Mouse (Mus musculus): ENCODE data around the gene Tmem158. TPM values are rescaled to one million over a fixed set of nuclear protein-coding genes. Genes with fewer than 3 reads are reported as not detected.

Tmem158 gene
- 7.2 and 8.8 TPM in 2 replicates for polyA plus RNA-seq (2015; fragmentation: Nextera tagmentation; extraction: Ambion mirVana)

- H3K4me2 ChIP-seq: peak within 1 kb of the TSS; percentile 92
- H3K36me3 ChIP-seq: no peaks in the 10 kb centered on the region
- peak within 1 kb of the TSS; percentile 16; the same call in 1 of the 2 replicates for H3K27ac ChIP-seq
- ATAC-seq (replicated peaks; ENCODE audit: low FRiP score): peak; percentile 93
- no peaks in the 10 kb centered on the region for H3K9me3 ChIP-seq (replicated peaks)
- H3K9ac ChIP-seq: peak within 1 kb of the TSS; percentile 72
- peaks cover 11% of the 10 kb centered on the region for H3K4me1 ChIP-seq
- H3K4me3 ChIP-seq (replicated peaks): peak within 1 kb of the TSS; percentile 57
- peaks cover 47% of the 10 kb centered on the region for H3K27me3 ChIP-seq
- WGBS: under 1% methylated on average over 40 of the region's 40 CpGs
Observed at GRCm38 (mm10) chr9:123260611-123261021, at the start of gene Tmem158. Tmem158 (minus strand) TSS chr9:123260764.

- Histone ChIP-seq H3K9ac (no peak overlapping the region), H3K27me3 (no peaks in the 10 kb centered on the region), H3K4me3 (replicated peaks) (no peak overlapping the region), H3K4me1 (no peaks in the 10 kb centered on the region), H3K4me2 (no peak overlapping the region), H3K36me3 (no peaks in the 10 kb centered on the region), H3K27ac (no peak overlapping the region), H3K9me3 (replicated peaks) (no peaks in the 10 kb centered on the region)
- no peak for ATAC-seq (replicated peaks; ENCODE audit: low FRiP score)
- 80% methylated on average over 2 of the region's 2 CpGs for WGBS
Observed at GRCm38 (mm10) chr9:123309685-123310365, 49.3 kb upstream of the Tmem158 start.

DNA sequence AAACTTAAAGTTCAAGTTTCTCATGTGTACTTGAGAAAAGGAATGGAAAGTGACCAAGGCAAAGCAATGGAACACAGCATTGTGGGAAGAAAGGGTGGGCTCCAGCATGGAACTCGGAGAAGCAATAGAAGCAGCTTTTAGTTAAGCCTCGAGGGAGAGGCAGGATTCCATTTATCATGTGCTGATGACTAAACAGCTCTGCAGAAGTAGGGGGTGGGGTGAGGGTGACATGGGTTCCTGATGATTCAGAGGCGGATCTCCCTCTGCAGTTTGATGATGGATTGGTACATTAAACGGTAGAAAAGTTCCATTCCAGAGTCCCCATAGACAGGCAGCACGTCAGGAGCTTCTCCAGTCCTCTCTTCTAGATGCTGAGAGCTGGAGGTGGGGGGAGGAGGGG is 48.5 kb upstream of the Tmem158 start:
- Histone ChIP-seq H3K4me1 (no peaks in the 10 kb centered on the region), H3K4me3 (replicated peaks) (no peak overlapping the region), H3K9me3 (replicated peaks) (no peaks in the 10 kb centered on the region), H3K27me3 (no peaks in the 10 kb centered on the region), H3K4me2 (no peak overlapping the region), H3K36me3 (no peaks in the 10 kb centered on the region), H3K9ac (no peak overlapping the region), H3K27ac (no peak overlapping the region)
- no peak for ATAC-seq (replicated peaks; ENCODE audit: low FRiP score)
- WGBS: 42% methylated on average over 5 of the region's 5 CpGs

- Histone ChIP-seq H3K27me3 (no peaks in the 10 kb centered on the region), H3K4me3 (replicated peaks) (no peak overlapping the region), H3K36me3 (no peaks in the 10 kb centered on the region), H3K9ac (no peak overlapping the region), H3K9me3 (replicated peaks) (no peaks in the 10 kb centered on the region), H3K4me1 (no peaks in the 10 kb centered on the region), H3K4me2 (no peak overlapping the region), H3K27ac (no peak overlapping the region)
- ATAC-seq (replicated peaks; ENCODE audit: low FRiP score): no peak
- 74% methylated on average over 8 of the region's 8 CpGs for WGBS
Observed at GRCm38 (mm10) chr9:123304917-123305316, 44.4 kb upstream of the Tmem158 start.

DNA sequence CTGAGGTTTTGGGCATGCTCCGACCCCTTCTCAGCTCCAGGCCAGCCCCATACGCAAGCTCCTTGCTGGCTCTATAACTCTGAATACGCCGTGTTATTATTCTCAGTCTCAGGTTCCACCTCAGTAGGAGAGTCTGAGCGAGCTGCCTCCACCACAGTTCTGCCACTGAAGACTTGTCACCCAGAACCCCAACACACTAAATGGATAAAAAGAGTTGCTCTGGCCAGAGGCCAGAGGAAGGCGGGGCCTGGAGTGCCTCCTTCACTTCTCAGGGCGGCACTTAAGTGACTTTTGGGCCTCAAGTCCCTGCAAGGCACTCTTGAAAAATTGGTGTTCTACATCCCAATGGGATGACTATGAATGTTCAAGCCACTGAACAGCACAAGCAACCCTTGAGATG is 43.4 kb upstream of the Tmem158 start:
- H3K27ac ChIP-seq: no peak overlapping the region
- no peak overlapping the region for H3K4me3 ChIP-seq (replicated peaks)
- 82% methylated on average over 7 of the region's 7 CpGs for WGBS
- no peak overlapping the region for H3K9ac ChIP-seq
- H3K36me3 ChIP-seq: no peaks in the 10 kb centered on the region
- no peak overlapping the region for H3K4me2 ChIP-seq
- ATAC-seq (replicated peaks; ENCODE audit: low FRiP score): no peak
- no peaks in the 10 kb centered on the region for H3K9me3 ChIP-seq (replicated peaks)
- no peaks in the 10 kb centered on the region for H3K4me1 ChIP-seq
- H3K27me3 ChIP-seq: no peaks in the 10 kb centered on the region

DNA sequence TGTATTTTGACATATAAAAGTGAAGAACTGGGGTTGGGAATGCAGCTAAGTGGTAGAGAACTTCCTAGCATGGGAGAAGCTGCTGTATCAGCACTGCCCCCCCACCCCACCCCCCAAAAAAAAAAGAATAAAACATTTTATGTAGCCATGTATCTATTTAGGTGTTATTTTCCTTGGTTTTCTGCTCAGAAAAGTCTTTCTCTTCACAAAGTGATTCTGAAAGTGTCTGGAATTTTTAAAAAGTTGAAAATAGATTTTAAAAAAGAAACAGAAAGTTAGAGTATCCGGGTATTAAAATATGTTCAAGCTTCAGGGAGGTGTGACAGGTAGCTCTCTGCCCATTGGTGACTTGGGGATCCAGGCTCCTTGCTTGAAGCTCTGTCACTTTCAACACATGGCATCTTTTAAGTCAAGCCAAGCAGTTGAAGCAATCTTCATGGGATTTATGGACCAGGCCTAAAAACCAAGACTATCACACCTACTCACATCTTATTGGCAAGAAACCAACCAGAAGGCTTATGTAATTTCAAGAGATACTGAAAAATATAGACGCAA is 42.3 kb upstream of the Tmem158 start:
- Histone ChIP-seq H3K27ac (no peak overlapping the region), H3K4me1 (no peaks in the 10 kb centered on the region), H3K36me3 (no peaks in the 10 kb centered on the region), H3K4me2 (no peak overlapping the region), H3K27me3 (no peaks in the 10 kb centered on the region), H3K9me3 (replicated peaks) (no peaks in the 10 kb centered on the region), H3K4me3 (replicated peaks) (no peak overlapping the region), H3K9ac (no peak overlapping the region)
- ATAC-seq (replicated peaks; ENCODE audit: low FRiP score): no peak
- 89% methylated on average over 2 of the region's 2 CpGs for WGBS

GRCm38 (mm10) chr9:123297862-123298261 is 37.3 kb upstream of the Tmem158 start:
- 90% methylated on average over 7 of the region's 7 CpGs for WGBS

DNA sequence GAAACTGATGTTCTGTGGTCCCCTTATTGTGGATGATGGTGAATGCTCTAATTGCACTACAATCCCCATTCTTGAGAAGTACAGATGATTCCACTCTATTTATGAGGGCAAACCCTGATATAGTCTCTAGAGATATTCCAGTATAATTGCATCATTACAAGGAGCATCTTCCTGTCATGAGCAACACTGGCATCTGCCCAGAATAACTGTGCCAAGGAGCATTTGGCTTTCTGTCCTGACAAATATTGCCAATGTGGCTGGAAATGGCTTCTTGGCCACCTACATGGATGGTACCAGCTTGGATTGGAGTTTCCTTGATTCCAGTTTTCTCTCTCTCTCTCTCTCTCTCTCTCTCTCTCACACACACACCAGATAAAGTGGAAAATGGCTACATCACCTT is 35.7 kb upstream of the Tmem158 start:
- H3K4me1 ChIP-seq: no peaks in the 10 kb centered on the region
- no peak overlapping the region for H3K4me2 ChIP-seq
- H3K27ac ChIP-seq: no peak overlapping the region
- H3K9ac ChIP-seq: no peak overlapping the region
- no peaks in the 10 kb centered on the region for H3K36me3 ChIP-seq
- H3K9me3 ChIP-seq (replicated peaks): no peaks in the 10 kb centered on the region
- no peaks in the 10 kb centered on the region for H3K27me3 ChIP-seq
- no peak overlapping the region for H3K4me3 ChIP-seq (replicated peaks)
- ATAC-seq (replicated peaks; ENCODE audit: low FRiP score): no peak

More at GRCm38 (mm10) chr9:123297862-123298261, 37.3 kb upstream of the Tmem158 start:
- Histone ChIP-seq H3K36me3 (no peaks in the 10 kb centered on the region), H3K4me2 (no peak overlapping the region), H3K4me1 (no peaks in the 10 kb centered on the region), H3K27ac (no peak overlapping the region), H3K9ac (no peak overlapping the region), H3K27me3 (no peaks in the 10 kb centered on the region), H3K9me3 (replicated peaks) (no peaks in the 10 kb centered on the region), H3K4me3 (replicated peaks) (no peak overlapping the region)
- no peak for ATAC-seq (replicated peaks; ENCODE audit: low FRiP score)

GRCm38 (mm10) chr9:123294581-123294980 is 34.0 kb upstream of the Tmem158 start:
- no peak for ATAC-seq (replicated peaks; ENCODE audit: low FRiP score)
- Histone ChIP-seq H3K27ac (no peak overlapping the region), H3K4me3 (replicated peaks) (no peak overlapping the region), H3K9me3 (replicated peaks) (no peaks in the 10 kb centered on the region), H3K4me1 (no peaks in the 10 kb centered on the region), H3K36me3 (no peaks in the 10 kb centered on the region), H3K4me2 (no peak overlapping the region), H3K9ac (no peak overlapping the region), H3K27me3 (no peaks in the 10 kb centered on the region)
- 77% methylated on average over 5 of the region's 5 CpGs for WGBS

DNA sequence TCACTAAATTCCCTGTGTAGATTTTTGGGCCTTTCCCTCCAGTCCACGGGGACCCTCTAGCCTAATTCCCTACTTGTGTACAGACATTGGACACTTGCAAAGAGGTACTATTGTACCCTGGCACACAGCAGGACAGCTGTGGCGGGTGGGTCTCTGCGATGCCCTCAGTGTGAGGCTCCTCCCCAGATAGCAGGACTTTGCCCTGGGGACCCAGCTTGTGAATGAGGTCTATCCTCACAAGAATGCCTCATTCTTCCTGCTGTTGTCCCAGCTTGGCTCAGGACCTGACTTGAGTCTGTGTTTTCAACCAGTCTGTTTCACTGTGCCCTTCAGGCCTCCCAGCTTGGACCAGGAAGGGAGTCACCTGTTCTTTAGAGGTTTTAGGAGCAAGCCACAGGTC is 27.8 kb upstream of the Tmem158 start:
- WGBS: 79% methylated on average over 3 of the region's 3 CpGs
- Histone ChIP-seq H3K9me3 (replicated peaks) (no peaks in the 10 kb centered on the region), H3K9ac (no peak overlapping the region), H3K27ac (no peak overlapping the region), H3K4me3 (replicated peaks) (no peak overlapping the region), H3K4me1 (no peaks in the 10 kb centered on the region), H3K27me3 (no peaks in the 10 kb centered on the region), H3K4me2 (no peak overlapping the region), H3K36me3 (no peaks in the 10 kb centered on the region)
- ATAC-seq (replicated peaks; ENCODE audit: low FRiP score): no peak

GRCm38 (mm10) chr9:123285623-123286022 is 25.1 kb upstream of the Tmem158 start:
- Histone ChIP-seq H3K9me3 (replicated peaks) (no peaks in the 10 kb centered on the region), H3K27ac (no peak overlapping the region), H3K4me1 (no peaks in the 10 kb centered on the region), H3K36me3 (no peaks in the 10 kb centered on the region), H3K4me3 (replicated peaks) (no peak overlapping the region), H3K9ac (no peak overlapping the region), H3K27me3 (no peaks in the 10 kb centered on the region), H3K4me2 (no peak overlapping the region)
- 44% methylated on average over 4 of the region's 4 CpGs for WGBS
- ATAC-seq (replicated peaks; ENCODE audit: low FRiP score): no peak

DNA sequence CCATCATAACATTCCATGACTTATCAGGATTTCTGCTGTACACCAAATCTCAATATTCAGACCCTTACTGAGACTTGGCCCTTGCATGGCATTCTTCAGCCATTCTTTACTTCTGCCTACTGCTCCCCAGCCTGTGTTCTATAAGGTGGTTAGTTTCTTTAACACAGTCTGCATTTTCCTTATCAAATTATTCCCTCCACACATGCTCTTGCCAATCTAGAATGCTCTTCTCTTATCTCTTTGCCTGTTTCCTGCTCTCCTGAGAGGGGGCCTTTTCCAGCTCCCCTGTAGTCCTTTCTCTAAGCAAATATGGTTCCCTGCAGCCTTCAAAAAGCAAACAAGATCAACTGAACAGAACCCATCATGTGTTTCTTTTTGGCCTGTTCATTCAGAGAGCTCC is 20.2 kb upstream of the Tmem158 start:
- Histone ChIP-seq H3K9ac (no peak overlapping the region), H3K4me2 (no peak overlapping the region), H3K27ac (no peak overlapping the region), H3K4me3 (replicated peaks) (no peak overlapping the region), H3K4me1 (no peaks in the 10 kb centered on the region), H3K27me3 (no peaks in the 10 kb centered on the region), H3K9me3 (replicated peaks) (no peaks in the 10 kb centered on the region), H3K36me3 (no peaks in the 10 kb centered on the region)
- ATAC-seq (replicated peaks; ENCODE audit: low FRiP score): no peak

DNA sequence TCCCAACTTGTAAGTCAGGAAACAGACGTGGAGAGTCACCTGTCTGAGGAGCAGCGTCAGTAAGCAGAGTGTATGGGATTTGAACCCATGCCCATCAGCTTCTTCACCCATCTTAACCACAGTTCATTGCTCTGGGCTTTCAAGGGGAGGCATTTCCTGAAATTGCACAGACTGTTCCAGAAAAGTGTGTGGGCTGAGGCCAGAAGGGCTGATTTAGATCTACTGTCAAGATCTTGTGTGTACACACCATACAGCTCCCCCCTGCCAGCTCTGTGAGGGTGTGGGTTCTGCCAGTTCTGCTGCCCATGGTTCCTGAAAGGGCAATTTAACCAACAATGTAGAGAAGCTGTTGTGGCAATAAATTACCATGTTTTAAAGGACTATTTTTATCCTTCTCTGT is 17.4 kb upstream of the Tmem158 start:
- ATAC-seq (replicated peaks; ENCODE audit: low FRiP score): no peak
- WGBS: 78% methylated on average over 2 of the region's 2 CpGs

More for the DNA sequence above, 17.4 kb upstream of the Tmem158 start:
- Histone ChIP-seq H3K36me3 (no peaks in the 10 kb centered on the region), H3K9me3 (replicated peaks) (no peaks in the 10 kb centered on the region), H3K27me3 (no peaks in the 10 kb centered on the region), H3K4me1 (no peaks in the 10 kb centered on the region), H3K4me2 (no peak overlapping the region), H3K9ac (no peak overlapping the region), H3K27ac (no peak overlapping the region), H3K4me3 (replicated peaks) (no peak overlapping the region)

All from kidney, embryonic 15.5 days (tissue).